Mouse (Mus musculus) heart, adult 10 weeks (tissue): Measurements from ENCODE around the gene Akap10. TPM values are rescaled to one million over a fixed set of nuclear protein-coding genes. Genes with fewer than 3 reads are reported as not detected.

Experiments used
- polyA plus RNA-seq: library from polyadenylated mRNA; stranded (reverse); fragments of 350-450 nt; fragmentation: Illumina TruSeq; extraction: RNeasy Lipid Tissue Mini Kit (QIAGEN cat#74804); gene quantifications from one replicate; pipeline ENCODE4 v1.2.3, GENCODE M21; 2014; ENCODE audit warnings: low read depth, low replicate concordance

Akap10 gene
- 12.1 TPM for polyA plus RNA-seq

GRCm38 (mm10) chr11:61930098-61930517 is at the start of gene Akap10:
Gene Akap10, minus strand, starts transcription at chr11:61930252.

GRCm38 (mm10) chr11:61956572-61957295 is 26.7 kb upstream of the Akap10 start, which contains the start of gene Specc1:
Gene Specc1, plus strand, starts transcription at chr11:61956763.

GRCm38 (mm10) chr11:61854988-61855411 is 75.1 kb downstream of the Akap10 start, which contains the start of gene Ulk2:
Gene Ulk2, minus strand, starts transcription at chr11:61855073.

Other genes starting within 250 kb of the Akap10 start
- gene Fam83g, start 246.2 kb downstream of the Akap10 start, polyA plus RNA-seq = 0.16 TPM
- gene Slc5a10, start 209.4 kb downstream of the Akap10 start, polyA plus RNA-seq = not detected
- gene Prpsap2, start 168.2 kb downstream of the Akap10 start, polyA plus RNA-seq = 10.8 TPM
- gene Ulk2, start 75.2 kb downstream of the Akap10 start, polyA plus RNA-seq = 40.1 TPM
- gene Specc1, start 26.5 kb upstream of the Akap10 start, polyA plus RNA-seq = 1.5 TPM